Mouse (Mus musculus): ENCODE data around the gene Lrmda.
A peak's percentile ranks its signal among the peaks of the same experiment; 100 is the strongest.

Gene Lrmda

GRCm38 (mm10) chr14:22168077-22168794, 148.7 kb downstream of the Lrmda start:
- Histone ChIP-seq H3K27me3 (ENCODE audit: control insufficient read depth, insufficient read depth, low read length, poor library complexity, severe bottlenecking) (no peaks in the 10 kb centered on the region), H3K36me3 (ENCODE audit: control insufficient read depth, insufficient read depth, low read length, poor library complexity, severe bottlenecking) (no peaks in the 10 kb centered on the region)
- no peak for DNase-seq (ENCODE audit: low read depth, low spot score)

GRCm38 (mm10) chr14:22168795-22169568, 149.5 kb downstream of the Lrmda start:
- Histone ChIP-seq H3K36me3 (ENCODE audit: control insufficient read depth, insufficient read depth, low read length, poor library complexity, severe bottlenecking) (no peaks in the 10 kb centered on the region), H3K27me3 (ENCODE audit: control insufficient read depth, insufficient read depth, low read length, poor library complexity, severe bottlenecking) (no peaks in the 10 kb centered on the region)
- DNase-seq (ENCODE audit: low read depth, low spot score): no peak

GRCm38 (mm10) chr14:22174757-22175156, 155.2 kb downstream of the Lrmda start:
- DNase-seq (ENCODE audit: low read depth, low spot score): no peak
- H3K27me3 ChIP-seq (ENCODE audit: control insufficient read depth, insufficient read depth, low read length, poor library complexity, severe bottlenecking): no peaks in the 10 kb centered on the region
- H3K36me3 ChIP-seq (ENCODE audit: control insufficient read depth, insufficient read depth, low read length, poor library complexity, severe bottlenecking): no peaks in the 10 kb centered on the region

- Histone ChIP-seq H3K27me3 (ENCODE audit: control insufficient read depth, insufficient read depth, low read length, poor library complexity, severe bottlenecking) (no peaks in the 10 kb centered on the region), H3K36me3 (ENCODE audit: control insufficient read depth, insufficient read depth, low read length, poor library complexity, severe bottlenecking) (no peaks in the 10 kb centered on the region)
- no peak for DNase-seq (ENCODE audit: low read depth, low spot score)
Observed at GRCm38 (mm10) chr14:22179761-22180160, 160.2 kb downstream of the Lrmda start.

GRCm38 (mm10) chr14:22181508-22181907, 162.0 kb downstream of the Lrmda start:
- no peaks in the 10 kb centered on the region for H3K27me3 ChIP-seq (ENCODE audit: control insufficient read depth, insufficient read depth, low read length, poor library complexity, severe bottlenecking)
- no peaks in the 10 kb centered on the region for H3K36me3 ChIP-seq (ENCODE audit: control insufficient read depth, insufficient read depth, low read length, poor library complexity, severe bottlenecking)
- DNase-seq (ENCODE audit: low read depth, low spot score): no peak

GRCm38 (mm10) chr14:22183195-22183594, 163.7 kb downstream of the Lrmda start:
- Histone ChIP-seq H3K27me3 (ENCODE audit: control insufficient read depth, insufficient read depth, low read length, poor library complexity, severe bottlenecking) (no peaks in the 10 kb centered on the region), H3K36me3 (ENCODE audit: control insufficient read depth, insufficient read depth, low read length, poor library complexity, severe bottlenecking) (no peaks in the 10 kb centered on the region)
- peak; percentile 0 for DNase-seq (ENCODE audit: low read depth, low spot score)

GRCm38 (mm10) chr14:22185452-22185851, 165.9 kb downstream of the Lrmda start:
- Histone ChIP-seq H3K27me3 (ENCODE audit: control insufficient read depth, insufficient read depth, low read length, poor library complexity, severe bottlenecking) (no peaks in the 10 kb centered on the region), H3K36me3 (ENCODE audit: control insufficient read depth, insufficient read depth, low read length, poor library complexity, severe bottlenecking) (no peaks in the 10 kb centered on the region)
- no peak for DNase-seq (ENCODE audit: low read depth, low spot score)

GRCm38 (mm10) chr14:22190111-22190510, 170.6 kb downstream of the Lrmda start:
- H3K27me3 ChIP-seq (ENCODE audit: control insufficient read depth, insufficient read depth, low read length, poor library complexity, severe bottlenecking): no peaks in the 10 kb centered on the region
- H3K36me3 ChIP-seq (ENCODE audit: control insufficient read depth, insufficient read depth, low read length, poor library complexity, severe bottlenecking): no peaks in the 10 kb centered on the region
- DNase-seq (ENCODE audit: low read depth, low spot score): no peak

- Histone ChIP-seq H3K27me3 (ENCODE audit: control insufficient read depth, insufficient read depth, low read length, poor library complexity, severe bottlenecking) (no peaks in the 10 kb centered on the region), H3K36me3 (ENCODE audit: control insufficient read depth, insufficient read depth, low read length, poor library complexity, severe bottlenecking) (no peaks in the 10 kb centered on the region)
- DNase-seq (ENCODE audit: low read depth, low spot score): no peak
Observed at GRCm38 (mm10) chr14:22192185-22192584, 172.7 kb downstream of the Lrmda start.

GRCm38 (mm10) chr14:22198021-22198420, 178.5 kb downstream of the Lrmda start:
- no peak for DNase-seq (ENCODE audit: low read depth, low spot score)
- no peaks in the 10 kb centered on the region for H3K27me3 ChIP-seq (ENCODE audit: control insufficient read depth, insufficient read depth, low read length, poor library complexity, severe bottlenecking)
- H3K36me3 ChIP-seq (ENCODE audit: control insufficient read depth, insufficient read depth, low read length, poor library complexity, severe bottlenecking): no peaks in the 10 kb centered on the region

- Histone ChIP-seq H3K36me3 (ENCODE audit: control insufficient read depth, insufficient read depth, low read length, poor library complexity, severe bottlenecking) (no peaks in the 10 kb centered on the region), H3K27me3 (ENCODE audit: control insufficient read depth, insufficient read depth, low read length, poor library complexity, severe bottlenecking) (no peaks in the 10 kb centered on the region)
- DNase-seq (ENCODE audit: low read depth, low spot score): no peak
Observed at GRCm38 (mm10) chr14:22198641-22199425, 179.3 kb downstream of the Lrmda start.

- DNase-seq (ENCODE audit: low read depth, low spot score): no peak
- Histone ChIP-seq H3K36me3 (ENCODE audit: control insufficient read depth, insufficient read depth, low read length, poor library complexity, severe bottlenecking) (no peaks in the 10 kb centered on the region), H3K27me3 (ENCODE audit: control insufficient read depth, insufficient read depth, low read length, poor library complexity, severe bottlenecking) (no peaks in the 10 kb centered on the region)
Observed at GRCm38 (mm10) chr14:22201667-22202066, 182.2 kb downstream of the Lrmda start.

GRCm38 (mm10) chr14:22210601-22211000, 191.1 kb downstream of the Lrmda start:
- Histone ChIP-seq H3K36me3 (ENCODE audit: control insufficient read depth, insufficient read depth, low read length, poor library complexity, severe bottlenecking) (no peaks in the 10 kb centered on the region), H3K27me3 (ENCODE audit: control insufficient read depth, insufficient read depth, low read length, poor library complexity, severe bottlenecking) (no peaks in the 10 kb centered on the region)
- DNase-seq (ENCODE audit: low read depth, low spot score): no peak

GRCm38 (mm10) chr14:22218183-22218582, 198.7 kb downstream of the Lrmda start:
- no peaks in the 10 kb centered on the region for H3K36me3 ChIP-seq (ENCODE audit: control insufficient read depth, insufficient read depth, low read length, poor library complexity, severe bottlenecking)
- no peaks in the 10 kb centered on the region for H3K27me3 ChIP-seq (ENCODE audit: control insufficient read depth, insufficient read depth, low read length, poor library complexity, severe bottlenecking)
- DNase-seq (ENCODE audit: low read depth, low spot score): no peak

GRCm38 (mm10) chr14:22222038-22222437, 202.5 kb downstream of the Lrmda start:
- H3K36me3 ChIP-seq (ENCODE audit: control insufficient read depth, insufficient read depth, low read length, poor library complexity, severe bottlenecking): no peaks in the 10 kb centered on the region
- no peak for DNase-seq (ENCODE audit: low read depth, low spot score)

More at GRCm38 (mm10) chr14:22222038-22222437, 202.5 kb downstream of the Lrmda start:
- no peaks in the 10 kb centered on the region for H3K27me3 ChIP-seq (ENCODE audit: control insufficient read depth, insufficient read depth, low read length, poor library complexity, severe bottlenecking)

All from splenic B cell, adult 2 months (primary cell).